Comparison of ENCODE assay signal across 8 mouse cellular contexts in genomic region chr15:38431668-38432067, GRCm38 (mm10).
DNase-seq lines count a peak whose midpoint lies in the region; ATAC-seq and TF ChIP-seq lines count a peak whose summit lies in the region.
"Had no signal": no experiment of that assay in that cellular context is flagged by ENCODE, and none has a peak within 500 bp of the region (broad histone marks: within the 10 kb centered on the region; RNA-seq: fewer than 3 reads in every experiment).

No protein-coding gene starts in this region.

- peak; percentile 59 for DNase-seq in 3134 (ENCODE audit: extremely low read depth, insufficient read length, low spot score)
- DNase-seq in 416B (ENCODE audit: low read depth): peak; percentile 5
- peak; percentile 72 for DNase-seq in heart, embryonic 10.5 days (ENCODE audit: low spot score)
- DNase-seq in liver, postnatal 0 days: peak; percentile 80
- DNase-seq in right cerebral cortex, postnatal 14 days: no peak
- DNase-seq in left cerebral cortex, postnatal 25 days (ENCODE audit: low spot score in 2 of 2): no peak
- no peak for DNase-seq in thymus, adult 2 months

- WGBS in heart, embryonic 10.5 days: 62% methylated on average over 2 of the region's 2 CpGs
- WGBS in liver, postnatal 0 days (ENCODE audit: insufficient replicate concordance): 49% methylated on average over 2 of the region's 2 CpGs
- WGBS in thymus, adult 2 months: 22% methylated on average over 2 of the region's 2 CpGs

- intact Hi-C loops in left cerebral cortex, postnatal 25 days (cut with DNase I): no loop called here

- TF ChIP-seq POLR2A in thymus, adult 2 months (IDR thresholded peaks at IDR 0.05; ENCODE audit: control insufficient read depth, extremely low read depth, insufficient read depth, low read length, poor library complexity): no peak

- TF ChIP-seq CTCF in liver, postnatal 0 days (IDR thresholded peaks at IDR 0.05; ENCODE audit: low read depth): peak; percentile 68
- no peak for TF ChIP-seq CTCF in thymus, adult 2 months (IDR thresholded peaks at IDR 0.05; ENCODE audit: borderline replicate concordance, control insufficient read depth, extremely low read depth, insufficient read depth, low read length, poor library complexity)

- no peak overlapping the region for H3K27ac ChIP-seq in heart, embryonic 10.5 days
- H3K27ac ChIP-seq in liver, postnatal 0 days (ENCODE audit: low read depth): peak overlapping the region; percentile 68
- no peak overlapping the region for H3K27ac ChIP-seq in thymus, adult 2 months (ENCODE audit: control insufficient read depth, insufficient read depth, low read length)
- H3K27ac ChIP-seq: neural tube, embryonic 13.5 days had no signal

- no peak overlapping the region for H3K9ac ChIP-seq in liver, postnatal 0 days (replicated peaks)
- H3K9ac ChIP-seq: neural tube, embryonic 13.5 days had no signal

- no peaks in the 10 kb centered on the region for H3K27me3 ChIP-seq in heart, embryonic 10.5 days (ENCODE audit: insufficient read depth, poor library complexity, severe bottlenecking)
- no peaks in the 10 kb centered on the region for H3K27me3 ChIP-seq in liver, postnatal 0 days (ENCODE audit: insufficient read depth, low read length)
- no peaks in the 10 kb centered on the region for H3K27me3 ChIP-seq in thymus, adult 2 months (ENCODE audit: control insufficient read depth, insufficient read depth, low read length)
- H3K27me3 ChIP-seq: neural tube, embryonic 13.5 days had no signal

- peak; percentile 93 for TF ChIP-seq EP300 in liver, postnatal 0 days (IDR thresholded peaks at IDR 0.05; ENCODE audit: low read depth)

- no peaks in the 10 kb centered on the region; the same call in none of the 2 replicates for H3K9me3 ChIP-seq in heart, embryonic 10.5 days
- H3K9me3 ChIP-seq in liver, postnatal 0 days (ENCODE audit: low read length): no peaks in the 10 kb centered on the region

- no peaks in the 10 kb centered on the region for H3K4me1 ChIP-seq in heart, embryonic 10.5 days
- H3K4me1 ChIP-seq in liver, postnatal 0 days (ENCODE audit: insufficient read depth): no peaks in the 10 kb centered on the region
- H3K4me1 ChIP-seq in thymus, adult 2 months (replicated peaks; ENCODE audit: control insufficient read depth, insufficient read depth, low read length): no peaks in the 10 kb centered on the region
- H3K4me1 ChIP-seq: neural tube, embryonic 13.5 days had no signal

- no peak overlapping the region for H3K4me2 ChIP-seq in liver, postnatal 0 days (ENCODE audit: low read depth, low read length)
- H3K4me2 ChIP-seq: neural tube, embryonic 13.5 days had no signal

- peak; percentile 99 for ATAC-seq in liver, postnatal 0 days

- H3K36me3 ChIP-seq in heart, embryonic 10.5 days: no peaks in the 10 kb centered on the region; the same call in 1 of the 2 replicates
- no peaks in the 10 kb centered on the region for H3K36me3 ChIP-seq in liver, postnatal 0 days (replicated peaks; ENCODE audit: insufficient read depth, low read length)
- H3K36me3 ChIP-seq in thymus, adult 2 months (ENCODE audit: control insufficient read depth, insufficient read depth, low read length): no peaks in the 10 kb centered on the region
- H3K36me3 ChIP-seq: neural tube, embryonic 13.5 days had no signal

- no peak overlapping the region for H3K4me3 ChIP-seq in heart, embryonic 10.5 days
- H3K4me3 ChIP-seq in liver, postnatal 0 days (ENCODE audit: low read depth, low read length): no peak overlapping the region
- H3K4me3 ChIP-seq in thymus, adult 2 months (ENCODE audit: control insufficient read depth, insufficient read depth, low read length): no peak overlapping the region
- H3K4me3 ChIP-seq: neural tube, embryonic 13.5 days had no signal

Comparison
In these comparisons a context has a peak if more than half of its experiments do, and no peak if none do; other contexts are left out.
1. DNase-seq: peak in 3134 (single experiment), 416B (single experiment), heart, embryonic 10.5 days (single experiment) and liver, postnatal 0 days (single experiment); none in right cerebral cortex, postnatal 14 days (single experiment), left cerebral cortex, postnatal 25 days (0 of 2) and thymus, adult 2 months (single experiment).